Mouse (Mus musculus) CH12.LX (cell line): ENCODE data around the gene Pld2. TPM values are rescaled to one million over a fixed set of nuclear protein-coding genes. Genes with fewer than 3 reads are reported as not detected.
A peak's percentile ranks its signal among the peaks of the same experiment; 100 is the strongest.

Source experiments
- DNase-seq: peaks from one replicate; pipeline ENCODE4 v3.0.0-alpha.2; 2013; ENCODE audit errors: extremely low read depth
- H3K27ac ChIP-seq: 2 replicates; pipeline ENCODE4 v1.5.1; 2012; ENCODE audit warnings: low read depth, mild to moderate bottlenecking, control low read depth, moderate library complexity; ENCODE audit not compliant: insufficient read depth
- H3K27me3 ChIP-seq: replicated peaks from 2 replicates; pipeline ENCODE3; 2012; ENCODE audit warnings: inconsistent platforms
- H3K36me3 ChIP-seq, 2 experiments: replicated peaks in 1 of 2; 2 replicates each; pipeline versions ENCODE3 to v1.6.1; 2012; ENCODE audit warnings: inconsistent platforms in 1 of 2, low read length in 1 of 2, mild to moderate bottlenecking in 1 of 2, mixed read lengths in 1 of 2, moderate library complexity in 1 of 2; ENCODE audit not compliant: control insufficient read depth in 1 of 2, insufficient read depth in 1 of 2
- H3K4me1 ChIP-seq, 2 experiments: 2 replicates each; pipeline ENCODE4 v1.6.1; 2012; ENCODE audit warnings: inconsistent platforms in 1 of 2, moderate library complexity in 1 of 2; ENCODE audit not compliant: insufficient read depth in 2 of 2, control insufficient read depth in 1 of 2
- H3K4me2 ChIP-seq: 2 replicates; pipeline ENCODE4 v1.6.1; 2012; ENCODE audit warnings: low read depth, mild to moderate bottlenecking, control low read depth; ENCODE audit not compliant: poor library complexity, insufficient read depth, severe bottlenecking
- H3K4me3 ChIP-seq, 3 experiments: fragments of 150-350 bp in 1 of 3; sonication (generic) in 1 of 3; replicated peaks in 1 of 3; 2 replicates each; pipeline versions ENCODE3 to v1.5.1; 2011 to 2012; ENCODE audit warnings: low read depth in 2 of 3, low read length in 2 of 3, mild to moderate bottlenecking in 2 of 3, moderate library complexity in 2 of 3, control low read depth in 1 of 3, improper control_type of control experiment in 1 of 3, inconsistent platforms in 1 of 3, mixed read lengths in 1 of 3; ENCODE audit not compliant: poor library complexity in 1 of 3
- H3K79me2 ChIP-seq: replicated peaks from 2 replicates; pipeline ENCODE4 v1.6.1; 2012; ENCODE audit warnings: mild to moderate bottlenecking, moderate library complexity; ENCODE audit not compliant: control insufficient read depth, poor library complexity, insufficient read depth, severe bottlenecking; ENCODE audit errors: extremely low read depth
- H3K9ac ChIP-seq: 2 replicates; pipeline ENCODE4 v1.6.1; 2012; ENCODE audit warnings: low read depth, mild to moderate bottlenecking, control low read depth, moderate library complexity; ENCODE audit not compliant: insufficient read depth
- H3K9me3 ChIP-seq: replicated peaks from 2 replicates; pipeline ENCODE3; 2012; ENCODE audit warnings: low read length, inconsistent platforms, mixed read lengths
- BHLHE40 ChIP-seq: IDR thresholded peaks from 2 replicates; pipeline ENCODE4 v1.6.1; 2011; ENCODE audit warnings: mild to moderate bottlenecking, low read depth, low read length, improper control_type of control experiment
- CHD2 ChIP-seq: IDR thresholded peaks from 2 replicates; pipeline ENCODE4 v1.6.1; 2011; ENCODE audit warnings: low read length, improper control_type of control experiment
- CTCF ChIP-seq, 2 experiments: IDR thresholded peaks in 1 of 2; conservative IDR thresholded peaks in 1 of 2; 2 replicates each; pipeline ENCODE4 v1.5.1; 2011 to 2012; ENCODE audit warnings: low read depth in 2 of 2, low read length in 2 of 2, improper control_type of control experiment in 1 of 2, inconsistent platforms in 1 of 2, mild to moderate bottlenecking in 1 of 2, moderate library complexity in 1 of 2
- E2F4 ChIP-seq: IDR thresholded peaks from 2 replicates; pipeline ENCODE4 v1.6.1; 2011; ENCODE audit warnings: low read depth, low read length, improper control_type of control experiment; ENCODE audit not compliant: insufficient replicate concordance
- ELF1 ChIP-seq: IDR thresholded peaks from 2 replicates; pipeline ENCODE4 v1.6.1; 2014; ENCODE audit warnings: low read depth, mild to moderate bottlenecking, inconsistent platforms, low read length, improper control_type of control experiment
- EP300 ChIP-seq: IDR thresholded peaks from 2 replicates; pipeline ENCODE4 v1.6.1; 2011; ENCODE audit warnings: low read length, improper control_type of control experiment
- ETS1 ChIP-seq: conservative IDR thresholded peaks from 2 replicates; pipeline ENCODE4 v1.6.1; 2012; ENCODE audit warnings: low read depth, mild to moderate bottlenecking, inconsistent platforms, low read length, improper control_type of control experiment, moderate library complexity
- GABPA ChIP-seq: IDR thresholded peaks from 2 replicates; pipeline ENCODE4 v1.6.1; 2012; ENCODE audit warnings: low read depth, low read length, improper control_type of control experiment, inconsistent platforms; ENCODE audit not compliant: insufficient replicate concordance
- IRF4 ChIP-seq: IDR thresholded peaks from 2 replicates; pipeline ENCODE4 v1.6.1; 2014; ENCODE audit warnings: low read depth, mild to moderate bottlenecking, inconsistent platforms, low read length, improper control_type of control experiment
- JUN ChIP-seq: IDR thresholded peaks from 2 replicates; pipeline ENCODE4 v1.6.1; 2011; ENCODE audit warnings: low read depth, mild to moderate bottlenecking, low read length, improper control_type of control experiment, moderate library complexity; ENCODE audit not compliant: insufficient read depth
- JUND ChIP-seq: conservative IDR thresholded peaks from 2 replicates; pipeline ENCODE4 v1.6.1; 2011; ENCODE audit warnings: low read depth, low read length, improper control_type of control experiment
- KAT2A ChIP-seq: IDR thresholded peaks from 2 replicates; pipeline ENCODE4 v1.6.1; 2012; ENCODE audit warnings: low read length, improper control_type of control experiment, inconsistent platforms; ENCODE audit not compliant: insufficient replicate concordance
- MAFK ChIP-seq: IDR thresholded peaks from 2 replicates; pipeline ENCODE4 v1.6.1; 2011; ENCODE audit warnings: low read length, improper control_type of control experiment; ENCODE audit not compliant: insufficient replicate concordance
- MAX ChIP-seq: IDR thresholded peaks from 2 replicates; pipeline ENCODE4 v1.6.1; 2011; ENCODE audit warnings: low read length, improper control_type of control experiment
- MAZ ChIP-seq: IDR thresholded peaks from 2 replicates; pipeline ENCODE4 v1.6.1; 2012; ENCODE audit warnings: low read depth, mild to moderate bottlenecking, inconsistent platforms, low read length, improper control_type of control experiment, moderate library complexity
- MEF2A ChIP-seq: IDR thresholded peaks from 2 replicates; pipeline ENCODE4 v1.6.1; 2014; ENCODE audit warnings: low read depth, mild to moderate bottlenecking, inconsistent platforms, low read length, improper control_type of control experiment, borderline replicate concordance
- MXI1 ChIP-seq: IDR thresholded peaks from 2 replicates; pipeline ENCODE4 v1.6.1; 2011; ENCODE audit warnings: mild to moderate bottlenecking, low read depth, low read length, improper control_type of control experiment
- MYC ChIP-seq: IDR thresholded peaks from 2 replicates; pipeline ENCODE4 v1.6.1; 2011; ENCODE audit warnings: low read depth, mild to moderate bottlenecking, improper control_type of control experiment, low read length
- NELFE ChIP-seq: IDR thresholded peaks from 2 replicates; pipeline ENCODE4 v1.6.1; 2011; ENCODE audit warnings: low read depth, low read length, improper control_type of control experiment
- NRF1 ChIP-seq: IDR thresholded peaks from 2 replicates; pipeline ENCODE4 v1.6.1; 2014; ENCODE audit warnings: low read depth, mild to moderate bottlenecking, inconsistent platforms, low read length, improper control_type of control experiment, moderate library complexity
- PAX5 ChIP-seq: IDR thresholded peaks from 2 replicates; pipeline ENCODE4 v1.6.1; 2012; ENCODE audit warnings: low read length, inconsistent platforms, mixed read lengths
- POLR2A ChIP-seq: IDR thresholded peaks from 2 replicates; pipeline ENCODE4 v1.6.1; 2011; ENCODE audit warnings: low read depth, mild to moderate bottlenecking, improper control_type of control experiment, low read length
- POLR2AphosphoS2 ChIP-seq: IDR thresholded peaks from 2 replicates; pipeline ENCODE4 v1.6.1; 2011; ENCODE audit warnings: low read depth, low read length, improper control_type of control experiment
- RAD21 ChIP-seq: IDR thresholded peaks from 2 replicates; pipeline ENCODE4 v1.6.1; 2011; ENCODE audit warnings: low read depth, mild to moderate bottlenecking, low read length, improper control_type of control experiment, moderate library complexity
- RCOR1 ChIP-seq: conservative IDR thresholded peaks from 2 replicates; pipeline ENCODE4 v1.6.1; 2012; ENCODE audit warnings: low read depth, mild to moderate bottlenecking, inconsistent platforms, low read length, improper control_type of control experiment
- SIN3A ChIP-seq: IDR thresholded peaks from 2 replicates; pipeline ENCODE4 v1.6.1; 2012; ENCODE audit warnings: low read length, improper control_type of control experiment, inconsistent platforms
- SMC3 ChIP-seq: IDR thresholded peaks from 2 replicates; pipeline ENCODE4 v1.6.1; 2011; ENCODE audit warnings: low read depth, low read length, improper control_type of control experiment
- TCF12 ChIP-seq: IDR thresholded peaks from 2 replicates; pipeline ENCODE4 v1.6.1; 2014; ENCODE audit warnings: low read depth, mild to moderate bottlenecking, inconsistent platforms, low read length, improper control_type of control experiment
- UBTF ChIP-seq: IDR thresholded peaks from 2 replicates; pipeline ENCODE4 v1.6.1; 2012; ENCODE audit warnings: low read depth, mild to moderate bottlenecking, inconsistent platforms, low read length, improper control_type of control experiment, moderate library complexity
- ZC3H11A ChIP-seq: IDR thresholded peaks from 2 replicates; pipeline ENCODE4 v1.6.1; 2012; ENCODE audit warnings: low read depth, mild to moderate bottlenecking, inconsistent platforms, low read length, improper control_type of control experiment
- ZKSCAN1 ChIP-seq: IDR thresholded peaks from 2 replicates; pipeline ENCODE4 v1.6.1; 2012; ENCODE audit warnings: low read depth, inconsistent platforms, low read length, improper control_type of control experiment, borderline replicate concordance
- ZMIZ1 ChIP-seq: IDR thresholded peaks from 2 replicates; pipeline ENCODE4 v1.6.1; 2012; ENCODE audit warnings: low read depth, mild to moderate bottlenecking, inconsistent platforms, low read length, improper control_type of control experiment
- dilution Hi-C: fragments of 300-500 bp; cut with MboI; formaldehyde crosslinking; loops from 2 replicates; pipeline ENCODE4 v1.14.3; 2020; ENCODE audit warnings: low sequenced_read_pairs; ENCODE audit not compliant: extremely low pct_unique_long_range_greater_than_20kb, extremely low pct_ligation_motif_present
- in situ Hi-C: fragments of 300-500 bp; cut with MboI; formaldehyde crosslinking; loops from 3 replicates; pipeline ENCODE4 v1.14.3; 2019; ENCODE audit warnings: low sequenced_read_pairs, low pct_ligation_motif_present, low pct_unique_long_range_greater_than_20kb, mixed read lengths
- polyA plus RNA-seq: library from polyadenylated mRNA; unstranded; fragments of >175 nt; gene quantifications from 2 replicates; pipeline ENCODE4 v1.2.1, GENCODE M21; 2012; ENCODE audit warnings: low read depth; ENCODE audit not compliant: insufficient read length
- total RNA-seq, 2 experiments: library from RNA; depleted of rRNA; stranded (reverse); fragments of 300-350 nt in 1 of 2; fragments of >200 nt in 1 of 2; gene quantifications; 2 replicates each; pipeline ENCODE4 v1.2.3; 2012 to 2014

Gene Pld2
- total and polyA plus RNA-seq, 3 experiments = 3.4 to 6.7 (median 4.8) TPM

DNA sequence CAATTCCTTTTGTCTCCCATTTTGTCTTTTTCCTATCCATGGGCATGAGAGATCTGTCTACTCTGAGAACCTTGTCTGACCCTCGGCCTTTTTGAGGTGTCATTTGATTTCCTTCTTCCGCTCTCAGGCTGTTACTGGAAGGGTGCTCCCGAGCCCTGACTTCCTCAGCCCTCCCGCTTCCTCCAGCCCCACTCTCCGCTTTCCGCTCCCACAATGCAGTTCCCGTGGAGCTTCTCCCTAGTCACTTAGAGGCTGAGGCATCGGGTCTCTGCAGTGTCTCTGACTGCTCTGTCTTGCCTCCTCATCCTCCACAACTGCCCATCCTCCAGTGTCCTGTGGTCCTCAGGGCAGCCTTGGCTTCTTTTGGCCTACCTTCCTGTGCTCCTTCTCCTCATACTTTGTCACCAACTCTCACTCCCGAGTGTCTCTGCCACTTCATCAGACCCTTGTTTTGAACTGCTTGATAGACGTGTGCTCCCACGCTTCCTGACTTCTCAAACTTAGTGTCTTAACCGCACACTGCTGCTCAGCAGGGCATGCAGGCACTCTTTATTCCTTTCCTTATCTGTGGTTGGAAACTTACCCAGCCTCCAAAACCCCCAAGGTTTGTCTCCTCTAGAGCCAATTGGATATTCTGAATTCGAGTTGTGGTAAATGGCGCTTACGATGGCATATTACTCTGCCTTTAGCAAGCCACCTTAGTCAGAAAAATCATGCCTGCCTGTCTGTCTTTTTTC is 54.6 kb downstream of the Pld2 start:
- in situ Hi-C loops = no loop called here
- no peak; the same call in 1 of the 2 replicates for TF ChIP-seq RAD21
- TF ChIP-seq POLR2A = no peak
- peak; percentile 52; the same call in 1 of the 2 replicates for TF ChIP-seq MAFK
- TF ChIP-seq NRF1 = no peak
- no peak for TF ChIP-seq CTCF (conservative IDR thresholded peaks at IDR 0.05 in 1 of 2, IDR thresholded peaks at IDR 0.05 in 1 of 2; ENCODE audit: low read depth in 2 of 2, low read length in 2 of 2)
- TF ChIP-seq ETS1 = peak; percentile 76
- no peak for TF ChIP-seq ZC3H11A
- TF ChIP-seq MAX = peak; percentile 72
- TF ChIP-seq SIN3A = no peak
- 0 out of 2 replicates have a peak, but pooled peaks have one; percentile 35 for TF ChIP-seq TCF12
- TF ChIP-seq CHD2 = 0 out of 2 replicates have a peak, but pooled peaks have one; percentile 51
- TF ChIP-seq KAT2A = no peak
- no peak for TF ChIP-seq JUN
- 0 out of 2 replicates have a peak, but pooled peaks have one; percentile 45 for TF ChIP-seq IRF4
- TF ChIP-seq MEF2A = no peak
- no peak for TF ChIP-seq GABPA
- no peak for TF ChIP-seq SMC3
- TF ChIP-seq NELFE = no peak
- TF ChIP-seq MYC = no peak
- TF ChIP-seq RCOR1 = no peak
- no peak for TF ChIP-seq ZMIZ1
- TF ChIP-seq ZKSCAN1 = no peak
- no peak for TF ChIP-seq UBTF
- no peak for TF ChIP-seq E2F4
- TF ChIP-seq JUND = no peak
- peak; percentile 76 for TF ChIP-seq BHLHE40
- TF ChIP-seq MAZ = no peak
- no peak for TF ChIP-seq POLR2AphosphoS2
- no peak; the same call in 1 of the 2 replicates for TF ChIP-seq MXI1
- TF ChIP-seq PAX5 = no peak
- peak; percentile 81 for TF ChIP-seq EP300
- no peak for TF ChIP-seq ELF1
- dilution Hi-C loops = no loop called here
- Histone ChIP-seq H3K79me2 (peaks cover 3% of the 10 kb centered on the region; the same call in 1 of the 2 replicates), H3K9ac (no peak overlapping the region), H3K27ac (peak overlapping the region; percentile 71), H3K27me3 (no peaks in the 10 kb centered on the region), H3K36me3 (peaks cover 11 to 43% of the 10 kb centered on the region in 2 experiments), H3K4me3 (peak overlapping the region; percentile 1 to 32 (median 4)), H3K9me3 (no peaks in the 10 kb centered on the region), H3K4me1 (peaks cover 44 to 96% of the 10 kb centered on the region in 2 experiments), H3K4me2 (peak overlapping the region; percentile 53; the same call in 1 of the 2 replicates)
- DNase-seq = peak; percentile 79
